Mouse (Mus musculus): ENCODE measurements at regions not wholly inside any gene's neighbourhood (a gene's known extent, or its start where the extent isn't known, plus 50 kb on each side); places are given as distances from the start of the nearest gene placed in this dataset.

- Histone ChIP-seq H3K9ac (ENCODE audit: low read depth, low read length) (no peak overlapping the region), H3K27ac (ENCODE audit: low read depth, low read length) (no peak overlapping the region), H3K4me3 (ENCODE audit: low read depth, low read length) (no peak overlapping the region), H3K36me3 (ENCODE audit: control insufficient read depth, insufficient read depth, low read length) (no peaks in the 10 kb centered on the region), H3K4me1 (replicated peaks; ENCODE audit: control insufficient read depth, insufficient read depth, low read length) (0 out of 2 replicates have a peak, but pooled peaks cover 6% of the 10 kb centered on the region), H3K27me3 (replicated peaks; ENCODE audit: control insufficient read depth, insufficient read depth, low read length) (no peaks in the 10 kb centered on the region), H3K4me2 (no peak overlapping the region), H3K9me3 (ENCODE audit: control insufficient read depth, low read length) (no peaks in the 10 kb centered on the region)
- WGBS, result 78% methylated on average over 4 of the region's 4 CpGs
- ATAC-seq (replicated peaks; ENCODE audit: low FRiP score), result no peak
- DNase-seq (ENCODE audit: low spot score), result no peak
Measured at GRCm38 (mm10) chr16:24204064-24204730, 189.1 kb upstream of the Lpp start.

GRCm38 (mm10) chr16:24202653-24203052 is 190.7 kb upstream of the Lpp start:
- Histone ChIP-seq H3K27ac (ENCODE audit: low read depth, low read length) (no peak overlapping the region), H3K36me3 (ENCODE audit: control insufficient read depth, insufficient read depth, low read length) (no peaks in the 10 kb centered on the region), H3K4me1 (replicated peaks; ENCODE audit: control insufficient read depth, insufficient read depth, low read length) (0 out of 2 replicates have a peak, but pooled peaks cover 7% of the 10 kb centered on the region), H3K9me3 (ENCODE audit: control insufficient read depth, low read length) (no peaks in the 10 kb centered on the region), H3K4me3 (ENCODE audit: low read depth, low read length) (no peak overlapping the region), H3K4me2 (no peak overlapping the region), H3K9ac (ENCODE audit: low read depth, low read length) (no peak overlapping the region), H3K27me3 (replicated peaks; ENCODE audit: control insufficient read depth, insufficient read depth, low read length) (no peaks in the 10 kb centered on the region)
- ATAC-seq (replicated peaks; ENCODE audit: low FRiP score) (no peak), DNase-seq (ENCODE audit: low spot score) (no peak)
- WGBS, result 78% methylated on average over 5 of the region's 5 CpGs

GRCm38 (mm10) chr16:24201455-24201854 is 191.9 kb upstream of the Lpp start:
- Histone ChIP-seq H3K27ac (ENCODE audit: low read depth, low read length) (no peak overlapping the region), H3K4me2 (no peak overlapping the region), H3K27me3 (replicated peaks; ENCODE audit: control insufficient read depth, insufficient read depth, low read length) (no peaks in the 10 kb centered on the region), H3K4me3 (ENCODE audit: low read depth, low read length) (no peak overlapping the region), H3K36me3 (ENCODE audit: control insufficient read depth, insufficient read depth, low read length) (no peaks in the 10 kb centered on the region), H3K9me3 (ENCODE audit: control insufficient read depth, low read length) (no peaks in the 10 kb centered on the region), H3K9ac (ENCODE audit: low read depth, low read length) (no peak overlapping the region), H3K4me1 (replicated peaks; ENCODE audit: control insufficient read depth, insufficient read depth, low read length) (0 out of 2 replicates have a peak, but pooled peaks cover 7% of the 10 kb centered on the region)
- no peak for DNase-seq (ENCODE audit: low spot score)
- WGBS, result 77% methylated on average over 7 of the region's 7 CpGs
- ATAC-seq (replicated peaks; ENCODE audit: low FRiP score), result no peak

- ATAC-seq (replicated peaks; ENCODE audit: low FRiP score), result no peak
- no peak overlapping the region for H3K4me2 ChIP-seq
- H3K27me3 ChIP-seq (replicated peaks; ENCODE audit: control insufficient read depth, insufficient read depth, low read length), result no peaks in the 10 kb centered on the region
- H3K27ac ChIP-seq (ENCODE audit: low read depth, low read length), result no peak overlapping the region
- no peaks in the 10 kb centered on the region for H3K9me3 ChIP-seq (ENCODE audit: control insufficient read depth, low read length)
- no peak overlapping the region for H3K4me3 ChIP-seq (ENCODE audit: low read depth, low read length)
- no peak for DNase-seq (ENCODE audit: low spot score)
- H3K36me3 ChIP-seq (ENCODE audit: control insufficient read depth, insufficient read depth, low read length), result no peaks in the 10 kb centered on the region
- H3K9ac ChIP-seq (ENCODE audit: low read depth, low read length), result no peak overlapping the region
- WGBS, result 84% methylated on average over 5 of the region's 5 CpGs
- H3K4me1 ChIP-seq (replicated peaks; ENCODE audit: control insufficient read depth, insufficient read depth, low read length), result 0 out of 2 replicates have a peak, but pooled peaks cover 7% of the 10 kb centered on the region
Measured at GRCm38 (mm10) chr16:24200200-24200599, 193.1 kb upstream of the Lpp start.

GRCm38 (mm10) chr16:24199408-24200167 is 193.7 kb upstream of the Lpp start:
- 66% methylated on average over 18 of the region's 18 CpGs for WGBS
- Histone ChIP-seq H3K9me3 (ENCODE audit: control insufficient read depth, low read length) (no peaks in the 10 kb centered on the region), H3K36me3 (ENCODE audit: control insufficient read depth, insufficient read depth, low read length) (no peaks in the 10 kb centered on the region), H3K27me3 (replicated peaks; ENCODE audit: control insufficient read depth, insufficient read depth, low read length) (no peaks in the 10 kb centered on the region), H3K4me1 (replicated peaks; ENCODE audit: control insufficient read depth, insufficient read depth, low read length) (0 out of 2 replicates have a peak, but pooled peaks cover 7% of the 10 kb centered on the region), H3K27ac (ENCODE audit: low read depth, low read length) (peak overlapping the region; percentile 55; the same call in 1 of the 2 replicates), H3K9ac (ENCODE audit: low read depth, low read length) (no peak overlapping the region), H3K4me2 (peak overlapping the region; percentile 14; the same call in 1 of the 2 replicates), H3K4me3 (ENCODE audit: low read depth, low read length) (no peak overlapping the region)
- DNase-seq (ENCODE audit: low spot score) (no peak), ATAC-seq (replicated peaks; ENCODE audit: low FRiP score) (peak; percentile 64; the same call in 1 of the 2 replicates)

- no peaks in the 10 kb centered on the region for H3K27me3 ChIP-seq (replicated peaks; ENCODE audit: control insufficient read depth, insufficient read depth, low read length)
- no peak overlapping the region for H3K4me2 ChIP-seq
- H3K27ac ChIP-seq (ENCODE audit: low read depth, low read length), result no peak overlapping the region
- H3K4me3 ChIP-seq (ENCODE audit: low read depth, low read length), result no peak overlapping the region
- DNase-seq (ENCODE audit: low spot score) (no peak), ATAC-seq (replicated peaks; ENCODE audit: low FRiP score) (no peak)
- H3K9me3 ChIP-seq (ENCODE audit: control insufficient read depth, low read length), result no peaks in the 10 kb centered on the region
- H3K9ac ChIP-seq (ENCODE audit: low read depth, low read length), result no peak overlapping the region
- no peaks in the 10 kb centered on the region for H3K36me3 ChIP-seq (ENCODE audit: control insufficient read depth, insufficient read depth, low read length)
- H3K4me1 ChIP-seq (replicated peaks; ENCODE audit: control insufficient read depth, insufficient read depth, low read length), result 0 out of 2 replicates have a peak, but pooled peaks cover 7% of the 10 kb centered on the region
Measured at GRCm38 (mm10) chr16:24198291-24198690, 195.0 kb upstream of the Lpp start.

- DNase-seq (ENCODE audit: low spot score) (no peak), ATAC-seq (replicated peaks; ENCODE audit: low FRiP score) (no peak)
- H3K36me3 ChIP-seq (ENCODE audit: control insufficient read depth, insufficient read depth, low read length), result no peaks in the 10 kb centered on the region
- WGBS, result 86% methylated on average over 5 of the region's 5 CpGs
- no peaks in the 10 kb centered on the region for H3K9me3 ChIP-seq (ENCODE audit: control insufficient read depth, low read length)
- no peaks in the 10 kb centered on the region for H3K27me3 ChIP-seq (replicated peaks; ENCODE audit: control insufficient read depth, insufficient read depth, low read length)
- H3K4me3 ChIP-seq (ENCODE audit: low read depth, low read length), result no peak overlapping the region
- no peak overlapping the region for H3K27ac ChIP-seq (ENCODE audit: low read depth, low read length)
- no peak overlapping the region for H3K4me2 ChIP-seq
- no peak overlapping the region for H3K9ac ChIP-seq (ENCODE audit: low read depth, low read length)
- H3K4me1 ChIP-seq (replicated peaks; ENCODE audit: control insufficient read depth, insufficient read depth, low read length), result 0 out of 2 replicates have a peak, but pooled peaks cover 7% of the 10 kb centered on the region
Measured at GRCm38 (mm10) chr16:24197618-24198017, 195.7 kb upstream of the Lpp start.

GRCm38 (mm10) chr16:24193945-24194344 is 199.4 kb upstream of the Lpp start:
- 68% methylated on average over 2 of the region's 2 CpGs for WGBS
- no peak for DNase-seq (ENCODE audit: low spot score)

More at GRCm38 (mm10) chr16:24193945-24194344, 199.4 kb upstream of the Lpp start:
- no peak for ATAC-seq (replicated peaks; ENCODE audit: low FRiP score)
- no peaks in the 10 kb centered on the region for H3K9me3 ChIP-seq (ENCODE audit: control insufficient read depth, low read length)
- no peak overlapping the region for H3K4me3 ChIP-seq (ENCODE audit: low read depth, low read length)
- no peak overlapping the region for H3K4me2 ChIP-seq
- H3K27ac ChIP-seq (ENCODE audit: low read depth, low read length), result no peak overlapping the region
- H3K27me3 ChIP-seq (replicated peaks; ENCODE audit: control insufficient read depth, insufficient read depth, low read length), result no peaks in the 10 kb centered on the region
- no peaks in the 10 kb centered on the region for H3K4me1 ChIP-seq (replicated peaks; ENCODE audit: control insufficient read depth, insufficient read depth, low read length)
- H3K9ac ChIP-seq (ENCODE audit: low read depth, low read length), result no peak overlapping the region
- H3K36me3 ChIP-seq (ENCODE audit: control insufficient read depth, insufficient read depth, low read length), result no peaks in the 10 kb centered on the region
